8 mouse cellular contexts compared by ENCODE assay signal in the genomic region with DNA sequence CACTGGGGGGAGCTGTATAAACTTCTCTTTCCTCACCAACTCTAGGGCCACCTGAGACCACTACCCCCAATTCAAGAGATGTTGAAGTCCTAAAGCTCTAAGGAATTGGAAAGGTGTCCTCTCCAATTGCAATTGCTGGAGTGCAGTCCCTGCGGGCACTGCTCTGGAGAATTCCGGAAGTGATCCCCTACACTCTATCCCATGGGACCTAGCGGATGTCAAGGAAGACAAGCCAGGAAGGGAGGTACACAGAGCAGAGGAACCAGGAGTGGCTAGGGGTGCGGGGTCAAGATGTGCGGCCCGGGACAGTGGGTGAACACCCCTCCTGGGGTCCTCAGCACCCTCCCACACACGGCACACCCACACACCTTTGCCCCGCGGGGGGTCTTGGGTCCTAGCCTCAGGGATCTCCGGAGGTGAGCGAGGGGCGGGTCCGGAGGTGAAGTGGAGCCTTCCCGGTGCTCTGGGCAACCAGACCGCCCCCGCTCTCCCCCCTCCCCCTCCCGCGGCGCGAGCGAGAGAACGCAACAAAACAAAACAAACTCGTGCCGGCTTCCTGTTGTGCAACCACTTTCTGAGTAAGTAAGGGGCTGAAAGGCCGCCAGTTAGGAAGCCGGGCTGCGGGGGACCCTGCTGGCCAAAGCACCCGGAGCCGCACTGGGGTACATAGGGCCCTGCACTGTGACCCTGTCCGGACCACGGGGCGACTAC. TPM values are rescaled to one million over a fixed set of nuclear protein-coding genes. Genes with fewer than 3 reads are reported as not detected.
DNase-seq lines count a peak whose midpoint lies in the region; ATAC-seq and TF ChIP-seq lines count a peak whose summit lies in the region.

No protein-coding gene starts in this region.

- H3K4me1 ChIP-seq in heart, embryonic 11.5 days (ENCODE audit: control insufficient read depth, insufficient read depth, low read length) = peaks cover 8% of the 10 kb centered on the region
- peaks cover 38% of the 10 kb centered on the region for H3K4me1 ChIP-seq in kidney, embryonic 15.5 days
- peaks cover 8% of the 10 kb centered on the region for H3K4me1 ChIP-seq in small intestine, adult 2 months (ENCODE audit: control insufficient read depth, insufficient read depth, insufficient read length, low read length)

- TF ChIP-seq CTCF in left cerebral cortex, adult 2 months (IDR thresholded peaks at IDR 0.05) = no peak
- TF ChIP-seq CTCF in small intestine, adult 2 months (IDR thresholded peaks at IDR 0.05; ENCODE audit: extremely low read depth, insufficient read length, insufficient replicate concordance, low read depth, low read length) = no peak

- peak overlapping the region; percentile 59 for H3K4me3 ChIP-seq in left cerebral cortex, adult 2 months
- peak overlapping the region; percentile 59 for H3K4me3 ChIP-seq in heart, embryonic 11.5 days (ENCODE audit: low read depth, low read length)
- H3K4me3 ChIP-seq in kidney, embryonic 15.5 days (replicated peaks) = peak overlapping the region; percentile 70
- peak overlapping the region; percentile 69 for H3K4me3 ChIP-seq in small intestine, adult 2 months (ENCODE audit: low read depth, low read length)

- 2% methylated on average over 29 of the region's 32 CpGs for WGBS in heart, embryonic 11.5 days (ENCODE audit: insufficient replicate concordance)
- under 1% methylated on average over 32 of the region's 32 CpGs for WGBS in kidney, embryonic 15.5 days
- 2% methylated on average over 32 of the region's 32 CpGs for WGBS in small intestine, adult 2 months

- peaks cover 30% of the 10 kb centered on the region for H3K27me3 ChIP-seq in heart, embryonic 11.5 days (ENCODE audit: control insufficient read depth, insufficient read depth, low read length)
- no peaks in the 10 kb centered on the region; the same call in 1 of the 2 replicates for H3K27me3 ChIP-seq in kidney, embryonic 15.5 days
- peaks cover 15% of the 10 kb centered on the region for H3K27me3 ChIP-seq in small intestine, adult 2 months (ENCODE audit: control insufficient read depth, insufficient read depth, low read length)

- peak in 1 of 2 experiments; percentile 18 for DNase-seq in left cerebral cortex, adult 2 months (ENCODE audit: extremely low spot score in 1 of 2, low spot score in 2 of 2)
- no peak for DNase-seq in left cerebral cortex, adult 9 months (ENCODE audit: low spot score in 2 of 2)
- DNase-seq in embryo, embryonic 9.5 days (ENCODE audit: extremely low spot score) = peak; percentile 37
- DNase-seq in lung, postnatal 25 days (ENCODE audit: low spot score) = peak; percentile 51
- DNase-seq in frontal cortex, postnatal 36 days (ENCODE audit: low spot score in 2 of 2) = no peak

- TF ChIP-seq POLR2A in small intestine, adult 2 months (IDR thresholded peaks at IDR 0.05; ENCODE audit: low read depth, low read length) = no peak

- H3K9me3 ChIP-seq in heart, embryonic 11.5 days (replicated peaks; ENCODE audit: control insufficient read depth, low read length) = no peaks in the 10 kb centered on the region
- no peaks in the 10 kb centered on the region for H3K9me3 ChIP-seq in kidney, embryonic 15.5 days (replicated peaks)

- H3K27ac ChIP-seq in left cerebral cortex, adult 2 months = no peak overlapping the region
- no peak overlapping the region for H3K27ac ChIP-seq in heart, embryonic 11.5 days (ENCODE audit: low read depth, low read length)
- 0 out of 2 replicates have a peak overlapping the region, but pooled peaks have one; percentile 20 for H3K27ac ChIP-seq in kidney, embryonic 15.5 days
- no peak overlapping the region for H3K27ac ChIP-seq in small intestine, adult 2 months (ENCODE audit: insufficient read depth, low read depth, low read length)

- peak overlapping the region; percentile 99 for H3K4me2 ChIP-seq in heart, embryonic 11.5 days
- H3K4me2 ChIP-seq in kidney, embryonic 15.5 days = peak overlapping the region; percentile 99

- peak overlapping the region; percentile 59; the same call in 1 of the 2 replicates for H3K9ac ChIP-seq in heart, embryonic 11.5 days (ENCODE audit: low read depth, low read length)
- peak overlapping the region; percentile 82 for H3K9ac ChIP-seq in kidney, embryonic 15.5 days

- intact Hi-C loops in left cerebral cortex, adult 2 months (cut with DNase I) = no loop called here

- peak; percentile 49; the same call in 1 of the 2 replicates for ATAC-seq in heart, embryonic 11.5 days (replicated peaks; ENCODE audit: insufficient number of reproducible peaks, low FRiP score, low TSS enrichment)
- peak; percentile 22; the same call in 1 of the 2 replicates for ATAC-seq in kidney, embryonic 15.5 days (replicated peaks; ENCODE audit: low FRiP score)

- no peaks in the 10 kb centered on the region for H3K36me3 ChIP-seq in heart, embryonic 11.5 days (ENCODE audit: control insufficient read depth, insufficient read depth, low read length)
- no peaks in the 10 kb centered on the region for H3K36me3 ChIP-seq in kidney, embryonic 15.5 days
- no peaks in the 10 kb centered on the region for H3K36me3 ChIP-seq in small intestine, adult 2 months (ENCODE audit: control insufficient read depth, insufficient read depth, low read length)

RNA-seq across cellular contexts. Expression of a gene that starts 2.0 kb away (rescaled TPM):
- 1 to 10 TPM; 6.5 to 6.7 TPM for total RNA-seq in left cerebral cortex, adult 2 months (2021)
- polyA plus RNA-seq in heart, embryonic 11.5 days (2014; fragmentation: Nextera tagmentation; extraction: Ambion mirVana) = 0.49 and 1.3 TPM in 2 replicates
- 8.4 and 9.2 TPM in 2 replicates for polyA plus RNA-seq in kidney, embryonic 15.5 days (2015; fragmentation: Nextera tagmentation; extraction: Ambion mirVana)
- 1.6 and 2.0 TPM in 2 replicates for polyA plus RNA-seq in small intestine, adult 2 months (2012; rRNA removed)

Comparison
In these comparisons a context has a peak if more than half of its experiments do, and no peak if none do; other contexts are left out.
1. DNase-seq: peak in embryo, embryonic 9.5 days (single experiment) and lung, postnatal 25 days (single experiment); none in left cerebral cortex, adult 9 months (0 of 2) and frontal cortex, postnatal 36 days (0 of 2).
2. Peak in every context shown above with its lines, with median percentiles within 50 percentile points of each other: H3K4me3 ChIP-seq.